Mouse (Mus musculus) bone marrow macrophage, adult 2 months (primary cell): Measurements from ENCODE around the gene Vgll4.

Experiments used
- CTCF ChIP-seq: IDR thresholded peaks from 2 replicates; pipeline ENCODE4 v1.5.1; 2012; ENCODE audit warnings: low read depth, mild to moderate bottlenecking, low read length, moderate library complexity
- POLR2A ChIP-seq: IDR thresholded peaks from 2 replicates; pipeline ENCODE4 v1.6.1; 2012; ENCODE audit warnings: mild to moderate bottlenecking, low read depth, low read length, borderline replicate concordance

GRCm38 (mm10) chr6:114932116-114932500 is 37.7 kb downstream of the Vgll4 start:
- no peak for TF ChIP-seq CTCF
- no peak for TF ChIP-seq POLR2A
